ENCODE assay signal across 30 mouse cellular contexts in the genomic region with DNA sequence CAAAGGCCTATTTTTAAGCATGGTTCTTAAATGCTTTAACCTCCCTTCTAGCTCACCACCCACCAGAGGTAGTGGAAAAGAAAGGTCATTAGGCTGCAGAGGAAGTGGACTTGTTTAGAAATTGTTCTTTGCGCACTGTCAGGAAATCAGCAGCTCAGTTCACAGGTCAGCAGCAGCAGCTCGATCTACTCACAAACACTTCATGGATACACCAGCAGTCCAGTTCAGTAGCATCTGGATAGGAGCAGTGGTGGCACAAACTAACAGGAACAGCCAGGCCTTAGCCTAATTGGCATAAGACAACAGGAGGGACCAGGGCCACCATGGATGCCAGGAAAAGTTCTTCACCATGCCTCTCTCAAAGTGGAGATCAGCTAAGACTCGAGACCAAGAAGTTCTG. TPM values are rescaled to one million over a fixed set of nuclear protein-coding genes. Genes with fewer than 3 reads are reported as not detected.
DNase-seq lines count a peak whose midpoint lies in the region; ATAC-seq and TF ChIP-seq lines count a peak whose summit lies in the region.
"Had no signal": no experiment of that assay in that cellular context is flagged by ENCODE, and none has a peak within 500 bp of the region (broad histone marks: within the 10 kb centered on the region; RNA-seq: fewer than 3 reads in every experiment).

No protein-coding gene starts in this region.

- no peak overlapping the region for H3K4me3 ChIP-seq in lung, embryonic 14.5 days (ENCODE audit: low read depth, low read length)
- no peak overlapping the region for H3K4me3 ChIP-seq in lung, postnatal 0 days (ENCODE audit: low read depth, low read length)
- H3K4me3 ChIP-seq: embryonic facial prominence, embryonic 12.5 days; embryonic facial prominence, embryonic 15.5 days; forebrain, embryonic 12.5 days; forebrain, embryonic 15.5 days; heart, embryonic 12.5 days; heart, embryonic 15.5 days; hindbrain, embryonic 10.5 days had no signal

- no peak overlapping the region for H3K9ac ChIP-seq in lung, embryonic 14.5 days
- no peak overlapping the region for H3K9ac ChIP-seq in lung, postnatal 0 days (replicated peaks; ENCODE audit: low read depth)
- H3K9ac ChIP-seq: embryonic facial prominence, embryonic 12.5 days; embryonic facial prominence, embryonic 15.5 days; forebrain, embryonic 12.5 days; forebrain, embryonic 15.5 days; heart, embryonic 12.5 days; heart, embryonic 15.5 days; hindbrain, embryonic 14.5 days had no signal

- DNase-seq in lung, embryonic 14.5 days, result peak; percentile 77
- peak; percentile 49 for DNase-seq in lung, postnatal 0 days (ENCODE audit: low spot score)
- peak; percentile 59 for DNase-seq in lung, postnatal 25 days (ENCODE audit: low spot score)
- no peak for DNase-seq in layer of hippocampus, adult 9-11 months
- no peak for DNase-seq in natural killer cell, adult 2 months (ENCODE audit: low spot score in 2 of 2)
- no peak for DNase-seq in yolk sac, embryonic 10.5 days (ENCODE audit: low spot score)
- no peak for DNase-seq in adrenal gland, adult 2 months
- DNase-seq: adrenal gland, postnatal 14 days; cerebellum, adult 11 months; cerebellum, adult 2 months; cerebellum, adult 9-11 months; cerebellum, postnatal 25 days; gastrocnemius, postnatal 25 days; heart, adult 18-20 months; heart, postnatal 10 days; heart, postnatal 36 days had no signal

- H3K36me3 ChIP-seq in lung, embryonic 14.5 days (ENCODE audit: insufficient read depth), result no peaks in the 10 kb centered on the region
- no peaks in the 10 kb centered on the region for H3K36me3 ChIP-seq in lung, postnatal 0 days (ENCODE audit: insufficient read depth, low read length)
- H3K36me3 ChIP-seq: embryonic facial prominence, embryonic 12.5 days; embryonic facial prominence, embryonic 15.5 days; forebrain, embryonic 12.5 days; forebrain, embryonic 15.5 days; heart, embryonic 12.5 days; heart, embryonic 15.5 days; hindbrain, embryonic 10.5 days had no signal

- no peaks in the 10 kb centered on the region for H3K27me3 ChIP-seq in lung, embryonic 14.5 days (ENCODE audit: insufficient read depth, low read length)
- no peaks in the 10 kb centered on the region for H3K27me3 ChIP-seq in lung, postnatal 0 days (replicated peaks; ENCODE audit: insufficient read depth, low read length)
- H3K27me3 ChIP-seq: embryonic facial prominence, embryonic 12.5 days; embryonic facial prominence, embryonic 15.5 days; forebrain, embryonic 12.5 days; forebrain, embryonic 15.5 days; heart, embryonic 12.5 days; heart, embryonic 15.5 days had no signal

- no peaks in the 10 kb centered on the region for H3K9me3 ChIP-seq in lung, embryonic 14.5 days (ENCODE audit: low read depth, low read length)
- H3K9me3 ChIP-seq in lung, postnatal 0 days (ENCODE audit: low read length), result no peaks in the 10 kb centered on the region
- H3K9me3 ChIP-seq: embryonic facial prominence, embryonic 12.5 days; embryonic facial prominence, embryonic 15.5 days; forebrain, embryonic 12.5 days; forebrain, embryonic 15.5 days; heart, embryonic 12.5 days; heart, embryonic 15.5 days; hindbrain, embryonic 10.5 days had no signal

- peak; percentile 83 for ATAC-seq in lung, embryonic 14.5 days (ENCODE audit: insufficient read depth)
- peak; percentile 69 for ATAC-seq in lung, postnatal 0 days
- ATAC-seq: activated CD4-positive, CD25-positive, alpha-beta regulatory T cell, adult 4 months; CD4-positive, CD25-positive, alpha-beta regulatory T cell, adult 4 months; forebrain, embryonic 15.5 days; hindbrain, postnatal 0 days had no signal

- WGBS in lung, embryonic 14.5 days, result 46% methylated on average over 3 of the region's 3 CpGs
- WGBS in lung, postnatal 0 days, result 46% methylated on average over 3 of the region's 3 CpGs

- TF ChIP-seq CTCF in lung, embryonic 14.5 days (IDR thresholded peaks at IDR 0.05; ENCODE audit: low read depth), result no peak
- no peak for TF ChIP-seq CTCF in lung, postnatal 0 days (IDR thresholded peaks at IDR 0.05)

- no peak overlapping the region for H3K4me2 ChIP-seq in lung, embryonic 14.5 days
- H3K4me2 ChIP-seq in lung, postnatal 0 days (replicated peaks; ENCODE audit: low read depth, low read length), result no peak overlapping the region
- H3K4me2 ChIP-seq: embryonic facial prominence, embryonic 12.5 days; embryonic facial prominence, embryonic 15.5 days; forebrain, embryonic 12.5 days; forebrain, embryonic 15.5 days; heart, embryonic 12.5 days; heart, embryonic 15.5 days; hindbrain, embryonic 14.5 days had no signal

- H3K4me1 ChIP-seq in lung, embryonic 14.5 days (ENCODE audit: insufficient read depth), result no peaks in the 10 kb centered on the region
- no peaks in the 10 kb centered on the region for H3K4me1 ChIP-seq in lung, postnatal 0 days (ENCODE audit: insufficient read depth, low read depth, low read length)
- H3K4me1 ChIP-seq: embryonic facial prominence, embryonic 12.5 days; embryonic facial prominence, embryonic 15.5 days; forebrain, embryonic 12.5 days; forebrain, embryonic 15.5 days; heart, embryonic 12.5 days; heart, embryonic 15.5 days; hindbrain, embryonic 10.5 days had no signal

- no peak overlapping the region for H3K27ac ChIP-seq in lung, embryonic 14.5 days (ENCODE audit: low read depth)
- no peak overlapping the region for H3K27ac ChIP-seq in lung, postnatal 0 days (ENCODE audit: low read length)
- H3K27ac ChIP-seq: embryonic facial prominence, embryonic 12.5 days; embryonic facial prominence, embryonic 15.5 days; forebrain, embryonic 12.5 days; forebrain, embryonic 15.5 days; heart, embryonic 15.5 days; hindbrain, embryonic 10.5 days; hindbrain, embryonic 14.5 days; hindbrain, postnatal 0 days had no signal

- TF ChIP-seq EP300 in lung, postnatal 0 days (IDR thresholded peaks at IDR 0.05), result no peak

RNA-seq across cellular contexts. Expression of gene Kcns3, which starts 49.3 kb away (rescaled TPM):
- 4.7 and 5.7 TPM in 2 replicates for polyA plus RNA-seq in lung, embryonic 14.5 days (2014; fragmentation: Nextera tagmentation; extraction: Ambion mirVana)
- 8.8 and 11.0 TPM in 2 replicates for polyA plus RNA-seq in lung, postnatal 0 days (2015; fragmentation: Nextera tagmentation; extraction: Ambion mirVana)
- 1 to 10 TPM; 3.0 to 6.7 TPM for total RNA-seq in adrenal gland, adult 2 months (2021)
- polyA plus RNA-seq in adrenal gland, adult 2 months (2012; rRNA removed), result 1.5 and 1.6 TPM in 2 replicates
- total RNA-seq: common myeloid progenitor, adult 5-6 weeks; MEL had no signal
- polyA plus RNA-seq: activated CD4-positive, CD25-positive, alpha-beta regulatory T cell, adult 4 months; C2C12; CD4-positive, CD25-positive, alpha-beta regulatory T cell, adult 4 months had no signal

Comparison
In these comparisons a context has a peak if more than half of its experiments do, and no peak if none do; other contexts are left out.
1. DNase-seq: peak in lung, embryonic 14.5 days (single experiment), lung, postnatal 0 days (single experiment) and lung, postnatal 25 days (single experiment); none in layer of hippocampus, adult 9-11 months (single experiment), natural killer cell, adult 2 months (0 of 2), yolk sac, embryonic 10.5 days (single experiment) and adrenal gland, adult 2 months (single experiment).